Mouse (Mus musculus): Measurements from ENCODE around the gene Gm17509. TPM values are rescaled to one million over a fixed set of nuclear protein-coding genes. Genes with fewer than 3 reads are reported as not detected.
A peak's percentile ranks its signal among the peaks of the same experiment; 100 is the strongest.

Gm17509 gene
- polyA plus RNA-seq, 1 experiment from 2014 or later, result 0.39 TPM

- H3K4me2 ChIP-seq (ENCODE audit: low read length), result no peak overlapping the region
- 94% methylated on average over 8 of the region's 8 CpGs for WGBS
- H3K27me3 ChIP-seq (replicated peaks; ENCODE audit: control insufficient read depth, insufficient read depth, low read length), result no peaks in the 10 kb centered on the region
Observed at GRCm38 (mm10) chr13:117233808-117234207, 12.9 kb upstream of the Gm17509 start.

GRCm38 (mm10) chr13:117230371-117231110, 9.7 kb upstream of the Gm17509 start:
- WGBS, result 56% methylated on average over 6 of the region's 6 CpGs
- no peak overlapping the region for H3K27ac ChIP-seq (ENCODE audit: low read length)
- H3K4me2 ChIP-seq (ENCODE audit: low read length), result no peak overlapping the region
- ATAC-seq, result no peak
- no peaks in the 10 kb centered on the region for H3K9me3 ChIP-seq (ENCODE audit: control insufficient read depth, low read length)
- no peaks in the 10 kb centered on the region for H3K36me3 ChIP-seq (ENCODE audit: control insufficient read depth, insufficient read depth)
- H3K4me3 ChIP-seq (replicated peaks; ENCODE audit: low read length), result no peak overlapping the region
- no peaks in the 10 kb centered on the region for H3K27me3 ChIP-seq (replicated peaks; ENCODE audit: control insufficient read depth, insufficient read depth, low read length)
- no peak overlapping the region for H3K9ac ChIP-seq (replicated peaks; ENCODE audit: low read depth, low read length)
- H3K4me1 ChIP-seq (replicated peaks; ENCODE audit: control insufficient read depth, insufficient read depth, low read length), result peaks cover 2% of the 10 kb centered on the region; the same call in 1 of the 2 replicates

More at GRCm38 (mm10) chr13:117233808-117234207, 12.9 kb upstream of the Gm17509 start:
- Histone ChIP-seq H3K9ac (replicated peaks; ENCODE audit: low read depth, low read length) (no peak overlapping the region), H3K9me3 (ENCODE audit: control insufficient read depth, low read length) (no peaks in the 10 kb centered on the region), H3K36me3 (ENCODE audit: control insufficient read depth, insufficient read depth) (no peaks in the 10 kb centered on the region), H3K4me3 (replicated peaks; ENCODE audit: low read length) (no peak overlapping the region), H3K4me1 (replicated peaks; ENCODE audit: control insufficient read depth, insufficient read depth, low read length) (peaks cover 3% of the 10 kb centered on the region), H3K27ac (ENCODE audit: low read length) (no peak overlapping the region)
- no peak for ATAC-seq

GRCm38 (mm10) chr13:117225561-117225960, 4.7 kb upstream of the Gm17509 start:
- WGBS, result 82% methylated on average over 6 of the region's 6 CpGs
- Histone ChIP-seq H3K27ac (ENCODE audit: low read length) (no peak overlapping the region), H3K4me3 (replicated peaks; ENCODE audit: low read length) (no peak overlapping the region), H3K9me3 (ENCODE audit: control insufficient read depth, low read length) (no peaks in the 10 kb centered on the region), H3K4me2 (ENCODE audit: low read length) (no peak overlapping the region), H3K36me3 (ENCODE audit: control insufficient read depth, insufficient read depth) (no peaks in the 10 kb centered on the region), H3K4me1 (replicated peaks; ENCODE audit: control insufficient read depth, insufficient read depth, low read length) (peaks cover 5% of the 10 kb centered on the region), H3K27me3 (replicated peaks; ENCODE audit: control insufficient read depth, insufficient read depth, low read length) (no peaks in the 10 kb centered on the region), H3K9ac (replicated peaks; ENCODE audit: low read depth, low read length) (no peak overlapping the region)
- ATAC-seq, result no peak

- no peak for ATAC-seq
- Histone ChIP-seq H3K4me1 (replicated peaks; ENCODE audit: control insufficient read depth, insufficient read depth, low read length) (peaks cover 5% of the 10 kb centered on the region), H3K9me3 (ENCODE audit: control insufficient read depth, low read length) (no peaks in the 10 kb centered on the region), H3K4me2 (ENCODE audit: low read length) (no peak overlapping the region), H3K9ac (replicated peaks; ENCODE audit: low read depth, low read length) (no peak overlapping the region), H3K4me3 (replicated peaks; ENCODE audit: low read length) (no peak overlapping the region), H3K36me3 (ENCODE audit: control insufficient read depth, insufficient read depth) (no peaks in the 10 kb centered on the region), H3K27ac (ENCODE audit: low read length) (no peak overlapping the region), H3K27me3 (replicated peaks; ENCODE audit: control insufficient read depth, insufficient read depth, low read length) (no peaks in the 10 kb centered on the region)
- WGBS, result 74% methylated on average over 2 of the region's 2 CpGs
Observed at GRCm38 (mm10) chr13:117224901-117225300, 4.0 kb upstream of the Gm17509 start.

- no peaks in the 10 kb centered on the region for H3K36me3 ChIP-seq (ENCODE audit: control insufficient read depth, insufficient read depth)
- H3K9me3 ChIP-seq (ENCODE audit: control insufficient read depth, low read length), result no peaks in the 10 kb centered on the region
- no peaks in the 10 kb centered on the region for H3K27me3 ChIP-seq (replicated peaks; ENCODE audit: control insufficient read depth, insufficient read depth, low read length)
- 49% methylated on average over 5 of the region's 5 CpGs for WGBS
- H3K4me2 ChIP-seq (ENCODE audit: low read length), result no peak overlapping the region
- H3K9ac ChIP-seq (replicated peaks; ENCODE audit: low read depth, low read length), result no peak overlapping the region
- no peak overlapping the region for H3K4me3 ChIP-seq (replicated peaks; ENCODE audit: low read length)
- peaks cover 5% of the 10 kb centered on the region for H3K4me1 ChIP-seq (replicated peaks; ENCODE audit: control insufficient read depth, insufficient read depth, low read length)
- no peak overlapping the region for H3K27ac ChIP-seq (ENCODE audit: low read length)
- no peak for ATAC-seq
Observed at GRCm38 (mm10) chr13:117223125-117223524, 2.2 kb upstream of the Gm17509 start.

- peak; percentile 15; the same call in 1 of the 2 replicates for ATAC-seq
- Histone ChIP-seq H3K4me2 (ENCODE audit: low read length) (peak overlapping the region; percentile 91), H3K27me3 (replicated peaks; ENCODE audit: control insufficient read depth, insufficient read depth, low read length) (no peaks in the 10 kb centered on the region)
Observed at GRCm38 (mm10) chr13:117219871-117220500, 889 bp downstream of the Gm17509 start.

GRCm38 (mm10) chr13:117218092-117218491, 2.8 kb downstream of the Gm17509 start:
- ATAC-seq, result no peak

More at GRCm38 (mm10) chr13:117219871-117220500, 889 bp downstream of the Gm17509 start:
- H3K9ac ChIP-seq (replicated peaks; ENCODE audit: low read depth, low read length), result peak overlapping the region; percentile 84
- H3K9me3 ChIP-seq (ENCODE audit: control insufficient read depth, low read length), result no peaks in the 10 kb centered on the region
- no peaks in the 10 kb centered on the region for H3K36me3 ChIP-seq (ENCODE audit: control insufficient read depth, insufficient read depth)
- peaks cover 5% of the 10 kb centered on the region for H3K4me1 ChIP-seq (replicated peaks; ENCODE audit: control insufficient read depth, insufficient read depth, low read length)
- H3K4me3 ChIP-seq (replicated peaks; ENCODE audit: low read length), result peak overlapping the region; percentile 89
- 3% methylated on average over 16 of the region's 16 CpGs for WGBS
- no peak overlapping the region for H3K27ac ChIP-seq (ENCODE audit: low read length)

GRCm38 (mm10) chr13:117217621-117218020, 3.3 kb downstream of the Gm17509 start:
- H3K4me3 ChIP-seq (replicated peaks; ENCODE audit: low read length), result no peak overlapping the region

More at GRCm38 (mm10) chr13:117218092-117218491, 2.8 kb downstream of the Gm17509 start:
- H3K4me3 ChIP-seq (replicated peaks; ENCODE audit: low read length), result no peak overlapping the region
- no peak overlapping the region for H3K4me2 ChIP-seq (ENCODE audit: low read length)
- no peaks in the 10 kb centered on the region for H3K27me3 ChIP-seq (replicated peaks; ENCODE audit: control insufficient read depth, insufficient read depth, low read length)
- H3K4me1 ChIP-seq (replicated peaks; ENCODE audit: control insufficient read depth, insufficient read depth, low read length), result peaks cover 5% of the 10 kb centered on the region
- H3K9me3 ChIP-seq (ENCODE audit: control insufficient read depth, low read length), result no peaks in the 10 kb centered on the region
- no peak overlapping the region for H3K9ac ChIP-seq (replicated peaks; ENCODE audit: low read depth, low read length)
- no peaks in the 10 kb centered on the region for H3K36me3 ChIP-seq (ENCODE audit: control insufficient read depth, insufficient read depth)
- no peak overlapping the region for H3K27ac ChIP-seq (ENCODE audit: low read length)
- WGBS, result 83% methylated on average over 2 of the region's 2 CpGs

GRCm38 (mm10) chr13:117216752-117217363, 4.0 kb downstream of the Gm17509 start:
- Histone ChIP-seq H3K27ac (ENCODE audit: low read length) (no peak overlapping the region), H3K4me3 (replicated peaks; ENCODE audit: low read length) (no peak overlapping the region), H3K36me3 (ENCODE audit: control insufficient read depth, insufficient read depth) (no peaks in the 10 kb centered on the region), H3K4me1 (replicated peaks; ENCODE audit: control insufficient read depth, insufficient read depth, low read length) (peaks cover 5% of the 10 kb centered on the region), H3K27me3 (replicated peaks; ENCODE audit: control insufficient read depth, insufficient read depth, low read length) (no peaks in the 10 kb centered on the region), H3K9ac (replicated peaks; ENCODE audit: low read depth, low read length) (no peak overlapping the region), H3K9me3 (ENCODE audit: control insufficient read depth, low read length) (no peaks in the 10 kb centered on the region), H3K4me2 (ENCODE audit: low read length) (no peak overlapping the region)
- 18% methylated on average over 9 of the region's 9 CpGs for WGBS
- no peak for ATAC-seq

More at GRCm38 (mm10) chr13:117217621-117218020, 3.3 kb downstream of the Gm17509 start:
- H3K4me1 ChIP-seq (replicated peaks; ENCODE audit: control insufficient read depth, insufficient read depth, low read length), result peaks cover 5% of the 10 kb centered on the region
- no peaks in the 10 kb centered on the region for H3K27me3 ChIP-seq (replicated peaks; ENCODE audit: control insufficient read depth, insufficient read depth, low read length)
- H3K9me3 ChIP-seq (ENCODE audit: control insufficient read depth, low read length), result no peaks in the 10 kb centered on the region
- no peaks in the 10 kb centered on the region for H3K36me3 ChIP-seq (ENCODE audit: control insufficient read depth, insufficient read depth)
- no peak overlapping the region for H3K9ac ChIP-seq (replicated peaks; ENCODE audit: low read depth, low read length)
- 59% methylated on average over 11 of the region's 11 CpGs for WGBS
- no peak overlapping the region for H3K27ac ChIP-seq (ENCODE audit: low read length)
- H3K4me2 ChIP-seq (ENCODE audit: low read length), result no peak overlapping the region
- ATAC-seq, result no peak

Measured in forebrain, embryonic 16.5 days (tissue).